Mouse (Mus musculus): ENCODE data around the gene Fam172a. TPM values are rescaled to one million over a fixed set of nuclear protein-coding genes. Genes with fewer than 3 reads are reported as not detected.

The Fam172a gene
- total RNA-seq, 2 experiments from 2014 or later: 39.8 to 41.6 TPM

GRCm38 (mm10) chr13:78178021-78178420 is 476.2 kb downstream of the Fam172a start:
- DNase-seq (ENCODE audit: low spot score in 2 of 2): no peak

- DNase-seq (ENCODE audit: low spot score in 2 of 2): no peak
Measured at GRCm38 (mm10) chr13:78178771-78179170, 476.9 kb downstream of the Fam172a start.

- DNase-seq (ENCODE audit: low spot score in 2 of 2): no peak
Measured at GRCm38 (mm10) chr13:78179312-78180097, 477.7 kb downstream of the Fam172a start.

GRCm38 (mm10) chr13:78180261-78180660 is 478.4 kb downstream of the Fam172a start:
- DNase-seq (ENCODE audit: low spot score in 2 of 2): no peak

- no peak for DNase-seq (ENCODE audit: low spot score in 2 of 2)
Measured at GRCm38 (mm10) chr13:78181071-78181929, 479.5 kb downstream of the Fam172a start.

GRCm38 (mm10) chr13:78181930-78182558 is 480.2 kb downstream of the Fam172a start:
- DNase-seq (ENCODE audit: low spot score in 2 of 2): no peak

GRCm38 (mm10) chr13:78183004-78183403 is 481.2 kb downstream of the Fam172a start:
- no peak for DNase-seq (ENCODE audit: low spot score in 2 of 2)

GRCm38 (mm10) chr13:78183986-78184385 is 482.2 kb downstream of the Fam172a start:
- DNase-seq (ENCODE audit: low spot score in 2 of 2): no peak

GRCm38 (mm10) chr13:78184786-78185466 is 483.1 kb downstream of the Fam172a start:
- no peak for DNase-seq (ENCODE audit: low spot score in 2 of 2)

GRCm38 (mm10) chr13:78186340-78186946 is 484.6 kb downstream of the Fam172a start:
- DNase-seq (ENCODE audit: low spot score in 2 of 2): no peak

- no peak for DNase-seq (ENCODE audit: low spot score in 2 of 2)
Measured at GRCm38 (mm10) chr13:78187833-78188232, 486.0 kb downstream of the Fam172a start.

- no peak for DNase-seq (ENCODE audit: low spot score in 2 of 2)
Measured at GRCm38 (mm10) chr13:78189586-78189985, 487.8 kb downstream of the Fam172a start.

- DNase-seq (ENCODE audit: low spot score in 2 of 2): no peak
Measured at GRCm38 (mm10) chr13:78193211-78193610, 491.4 kb downstream of the Fam172a start.

- DNase-seq (ENCODE audit: low spot score in 2 of 2): no peak
Measured at GRCm38 (mm10) chr13:78194135-78194849, 492.5 kb downstream of the Fam172a start.

- no peak for DNase-seq (ENCODE audit: low spot score in 2 of 2)
Measured at GRCm38 (mm10) chr13:78194850-78195600, 493.2 kb downstream of the Fam172a start.

GRCm38 (mm10) chr13:78195601-78196115 is 493.8 kb downstream of the Fam172a start:
- DNase-seq (ENCODE audit: low spot score in 2 of 2): no peak

- DNase-seq (ENCODE audit: low spot score in 2 of 2): no peak
Measured at GRCm38 (mm10) chr13:78196236-78196796, 494.5 kb downstream of the Fam172a start.

- no peak for DNase-seq (ENCODE audit: low spot score in 2 of 2)
Measured at GRCm38 (mm10) chr13:78197286-78197818, 495.5 kb downstream of the Fam172a start.
